Mouse (Mus musculus): ENCODE measurements around the gene Pdhx.

The Pdhx gene

DNA sequence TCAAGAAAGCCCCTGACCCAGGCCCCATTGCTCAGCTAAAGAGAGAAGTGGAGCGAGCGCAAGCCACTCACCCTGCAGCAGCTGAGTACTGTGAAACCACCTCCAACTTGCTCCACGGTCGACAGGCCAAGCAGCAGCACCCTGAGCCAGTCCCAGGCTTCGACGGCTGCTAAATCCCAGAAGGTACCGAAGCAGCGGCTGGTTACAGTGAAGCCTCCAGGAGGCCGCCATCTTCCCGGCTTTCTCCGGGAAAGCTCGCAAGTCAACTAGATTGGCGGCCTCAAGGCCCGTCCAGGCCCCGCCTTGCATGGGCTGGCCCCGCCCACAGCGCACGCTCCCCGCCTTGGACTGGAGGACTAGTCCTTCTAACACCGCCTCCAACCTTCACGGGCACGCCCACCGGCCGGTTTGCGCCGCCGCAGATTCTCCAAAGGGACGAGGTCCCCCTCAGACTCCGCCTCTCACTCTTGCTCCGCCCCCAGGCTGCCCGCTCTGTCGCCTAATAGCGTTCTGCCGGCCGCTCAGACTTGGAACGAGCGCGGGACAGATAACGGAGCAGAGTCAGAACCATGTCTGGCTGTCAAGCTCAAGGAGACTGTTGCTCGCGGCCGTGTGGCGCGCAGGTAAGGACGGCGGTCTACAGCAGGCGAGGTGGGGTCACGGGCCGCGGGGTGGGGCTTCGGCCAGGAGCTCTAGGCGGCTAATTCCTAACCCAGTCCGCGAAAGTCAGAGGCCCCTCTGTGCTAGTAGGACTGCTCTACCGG is at the start of gene Pdhx, which contains the start of gene Apip:
Gene Pdhx, minus strand, starts transcription at position 295 of the 764 bp plus-strand sequence.
Gene Apip, plus strand, starts transcription at position 457 of the 764 bp plus-strand sequence.
- DNase-seq (ENCODE audit: low spot score) = peak; percentile 100

DNA sequence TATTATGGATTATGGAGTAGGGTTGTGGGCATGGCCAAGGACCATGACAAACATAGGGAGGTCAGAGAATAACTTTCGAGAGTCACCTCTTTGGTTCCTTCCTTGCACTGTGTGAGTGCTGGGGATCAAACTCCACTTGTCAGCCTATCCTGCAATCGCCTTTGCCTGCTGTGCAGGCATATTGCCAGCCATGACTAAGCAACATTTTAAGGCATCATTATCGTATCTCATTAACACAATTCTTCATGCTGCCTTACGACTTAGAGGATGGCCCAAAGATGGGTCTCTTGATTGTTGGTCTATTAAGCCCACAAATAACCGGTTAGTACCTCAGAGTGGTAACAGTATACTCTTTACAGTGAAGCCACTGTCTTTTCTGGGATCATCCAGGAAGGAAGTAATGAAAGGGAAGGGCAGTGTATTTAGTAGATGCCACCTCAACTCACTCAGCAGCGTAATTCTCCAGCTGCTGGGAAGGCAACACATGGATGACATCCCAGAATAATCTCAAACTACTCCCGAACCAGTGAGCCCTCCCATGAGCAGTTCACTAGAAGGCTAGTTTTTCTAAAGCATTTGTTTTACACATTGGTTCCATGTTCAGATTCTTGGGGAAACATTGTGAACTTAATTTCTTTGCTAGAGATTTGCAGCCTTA is 46.0 kb upstream of the Pdhx start:
- no peak for DNase-seq (ENCODE audit: low spot score)

DNA sequence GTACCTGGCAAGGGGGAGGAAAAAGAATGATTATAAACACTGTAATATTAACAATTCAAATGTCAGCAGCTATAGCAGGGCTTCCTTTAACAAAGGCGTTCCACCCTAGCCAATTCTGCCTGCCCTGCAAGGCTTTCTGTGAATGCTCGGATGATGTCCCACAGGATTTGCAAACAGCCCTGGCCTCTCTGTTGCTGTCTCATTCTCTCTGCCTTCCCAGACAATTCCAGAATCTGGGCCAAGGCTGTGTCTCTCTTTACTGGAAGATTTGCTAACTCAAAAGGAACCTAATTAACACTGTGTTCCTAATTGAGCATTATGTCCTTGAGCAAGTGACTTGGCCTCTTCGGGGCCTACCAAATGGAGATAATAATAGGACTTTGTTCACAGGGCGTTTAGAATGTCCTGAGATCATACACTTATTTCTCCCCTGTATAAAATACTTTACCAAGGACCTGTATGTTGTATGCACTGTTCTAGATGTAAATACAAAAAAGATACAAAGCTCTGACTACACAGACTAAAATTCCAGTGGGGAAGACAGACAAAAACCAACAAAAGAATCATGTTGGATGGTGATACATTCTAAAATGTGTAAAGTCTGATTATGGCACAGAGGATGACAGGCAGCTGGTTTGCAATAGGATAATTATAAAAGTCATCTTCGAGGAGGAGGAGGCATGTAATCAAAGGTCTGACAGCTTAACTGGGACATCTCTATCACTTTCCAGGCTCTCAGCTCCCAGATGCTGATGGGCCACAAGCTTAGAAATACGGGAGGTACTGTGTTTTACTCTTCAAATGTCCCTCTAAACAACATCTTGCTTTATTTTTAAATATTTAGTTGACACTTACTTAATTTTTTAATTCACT is 45.2 kb upstream of the Pdhx start:
- DNase-seq (ENCODE audit: low spot score) = no peak

DNA sequence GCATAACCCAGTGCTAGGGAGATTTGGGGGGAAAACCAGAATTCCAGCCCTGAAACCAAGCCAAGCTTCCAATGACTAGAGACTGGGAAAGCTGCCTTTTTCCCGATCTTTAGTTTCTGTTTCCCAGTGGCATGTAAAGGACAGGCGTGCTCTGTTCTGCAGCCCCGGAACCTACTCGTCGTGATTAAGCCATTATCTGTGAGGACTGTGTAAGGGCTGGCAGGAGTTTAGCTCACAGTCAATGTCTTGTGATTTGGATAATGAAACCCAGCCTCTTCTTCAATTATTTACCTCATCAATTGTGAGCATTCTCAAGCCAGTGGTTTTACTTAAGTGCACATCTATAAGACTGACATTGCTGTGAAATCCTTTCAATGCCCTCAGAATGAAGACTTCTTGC is 43.9 kb upstream of the Pdhx start:
- DNase-seq (ENCODE audit: low spot score) = no peak

DNA sequence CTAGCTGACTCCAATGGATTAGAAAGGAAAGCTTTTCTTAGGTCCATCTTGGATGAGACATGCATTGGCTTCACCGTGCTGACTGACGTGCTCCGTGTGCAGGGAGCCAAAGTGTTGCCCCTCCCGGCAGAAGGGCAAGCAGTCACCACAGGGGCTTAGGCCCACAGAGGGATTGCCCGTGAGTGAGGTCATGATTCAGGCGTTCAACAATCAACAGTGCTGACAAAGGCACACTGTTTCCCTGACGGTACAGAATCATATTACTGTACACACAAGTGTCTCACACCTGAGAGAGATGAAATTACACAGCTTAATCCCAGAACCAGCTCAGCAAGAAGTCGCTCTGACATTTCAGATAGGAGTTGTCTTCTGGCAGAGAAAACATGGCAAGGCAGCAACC is 38.4 kb upstream of the Pdhx start:
- DNase-seq (ENCODE audit: low spot score) = no peak

DNA sequence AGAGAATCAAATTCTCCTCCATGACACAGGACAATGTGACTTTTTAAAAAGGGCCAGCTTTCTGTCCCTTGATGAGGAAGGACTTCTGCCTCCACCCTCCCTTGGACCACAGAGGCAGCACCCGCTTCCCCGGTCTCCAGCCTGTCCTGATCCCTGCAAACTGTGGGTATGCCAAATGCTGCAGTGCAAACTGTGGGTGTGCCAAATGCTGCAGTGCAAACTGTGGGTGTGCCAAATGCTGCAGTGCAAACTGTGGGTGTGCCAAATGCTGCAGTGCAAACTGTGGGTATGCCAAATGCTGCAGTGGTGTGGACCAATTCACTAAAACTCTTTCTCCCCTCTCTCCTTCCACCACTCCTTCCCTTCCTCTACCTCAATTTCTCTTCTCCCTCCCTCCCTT is 32.9 kb upstream of the Pdhx start:
- DNase-seq (ENCODE audit: low spot score) = no peak

- DNase-seq (ENCODE audit: low spot score) = no peak
Observed at GRCm38 (mm10) chr2:103102595-103102994, 29.3 kb upstream of the Pdhx start.

- no peak for DNase-seq (ENCODE audit: low spot score)
Observed at GRCm38 (mm10) chr2:103089521-103089920, 16.2 kb upstream of the Pdhx start.

DNA sequence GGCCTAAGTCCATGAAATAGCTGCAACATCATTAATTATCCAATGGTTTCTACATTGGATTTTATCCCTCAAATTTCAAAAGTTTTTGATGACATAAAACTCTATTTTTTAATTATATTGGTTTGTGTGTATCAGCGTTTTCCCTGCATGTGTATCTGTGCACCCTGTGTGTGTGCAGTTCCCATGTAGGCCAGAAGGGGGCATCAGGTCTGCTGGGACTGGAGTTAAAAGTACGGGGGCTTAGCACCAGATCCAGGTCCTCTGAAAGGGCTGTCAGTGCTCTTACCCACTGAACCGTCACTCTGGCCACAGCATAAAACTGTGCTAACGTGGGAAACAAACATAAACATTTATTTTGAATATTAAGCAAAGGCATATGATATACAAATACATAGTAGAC is 14.8 kb upstream of the Pdhx start:
- DNase-seq (ENCODE audit: low spot score) = no peak

- no peak for DNase-seq (ENCODE audit: low spot score)
Observed at GRCm38 (mm10) chr2:103086432-103086831, 13.1 kb upstream of the Pdhx start.

GRCm38 (mm10) chr2:103085633-103086032 is 12.3 kb upstream of the Pdhx start:
- no peak for DNase-seq (ENCODE audit: low spot score)

GRCm38 (mm10) chr2:103084451-103084850 is 11.1 kb upstream of the Pdhx start:
- no peak for DNase-seq (ENCODE audit: low spot score)

DNA sequence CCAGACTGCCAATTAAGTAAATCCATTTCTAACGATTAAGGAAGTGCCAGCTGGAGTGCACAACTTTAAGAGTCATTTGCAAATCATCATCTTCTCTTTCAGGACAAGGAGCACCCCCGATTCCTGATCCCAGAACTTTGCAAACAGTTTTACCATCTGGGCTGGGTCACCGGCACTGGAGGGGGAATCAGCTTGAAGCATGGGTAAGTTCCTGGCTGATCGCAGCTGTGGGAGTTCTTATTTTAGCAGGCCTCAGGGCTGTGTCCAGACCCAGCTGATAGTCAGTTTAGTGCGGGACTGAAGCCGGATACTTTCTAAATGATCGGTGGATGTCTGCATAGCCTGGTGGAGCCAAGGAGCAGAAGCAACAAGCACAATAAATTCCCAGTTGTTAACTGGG is 9.5 kb upstream of the Pdhx start:
- no peak for DNase-seq (ENCODE audit: low spot score)

DNA sequence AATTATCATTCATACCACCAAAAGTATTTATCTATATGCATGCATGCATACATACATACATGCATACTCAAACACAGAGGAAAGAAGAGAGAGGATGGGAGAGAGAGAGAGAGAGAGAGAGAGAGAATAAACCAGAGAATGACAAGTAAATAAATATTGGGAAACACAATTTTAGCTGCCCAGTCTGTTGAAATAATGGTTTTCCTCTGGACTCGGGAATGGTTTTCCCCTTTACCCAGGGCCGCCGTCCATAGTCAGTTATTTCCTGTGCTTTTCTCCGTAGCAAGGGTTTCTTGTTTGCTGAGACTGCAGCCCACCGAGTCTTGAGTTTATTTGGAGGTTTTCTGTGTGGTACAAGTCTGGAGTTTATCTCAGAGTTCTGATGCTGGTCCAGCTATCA is 8.4 kb upstream of the Pdhx start:
- no peak for DNase-seq (ENCODE audit: low spot score)

DNA sequence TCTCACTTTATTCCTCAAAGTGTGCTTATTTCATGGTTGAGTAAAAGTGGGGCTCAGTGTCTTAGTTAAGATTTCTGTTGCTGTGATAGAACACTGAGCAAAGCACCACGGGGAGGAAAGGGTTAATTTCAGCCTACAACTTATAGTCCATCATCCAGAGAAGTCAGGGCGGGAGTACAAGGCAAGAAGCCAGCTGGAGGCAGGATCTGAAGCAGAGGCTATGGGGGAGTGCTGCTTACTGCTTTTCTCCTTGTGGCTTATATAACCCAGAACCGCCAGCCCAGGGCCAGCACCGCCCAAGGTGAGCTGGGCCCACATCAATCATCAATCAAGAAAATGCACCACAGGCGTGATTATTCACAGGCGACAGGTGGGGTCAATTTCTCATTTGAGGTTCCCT is 7.8 kb upstream of the Pdhx start:
- DNase-seq (ENCODE audit: low spot score) = no peak

GRCm38 (mm10) chr2:103070586-103070985 is 2.7 kb downstream of the Pdhx start:
- no peak for DNase-seq (ENCODE audit: low spot score)

DNA sequence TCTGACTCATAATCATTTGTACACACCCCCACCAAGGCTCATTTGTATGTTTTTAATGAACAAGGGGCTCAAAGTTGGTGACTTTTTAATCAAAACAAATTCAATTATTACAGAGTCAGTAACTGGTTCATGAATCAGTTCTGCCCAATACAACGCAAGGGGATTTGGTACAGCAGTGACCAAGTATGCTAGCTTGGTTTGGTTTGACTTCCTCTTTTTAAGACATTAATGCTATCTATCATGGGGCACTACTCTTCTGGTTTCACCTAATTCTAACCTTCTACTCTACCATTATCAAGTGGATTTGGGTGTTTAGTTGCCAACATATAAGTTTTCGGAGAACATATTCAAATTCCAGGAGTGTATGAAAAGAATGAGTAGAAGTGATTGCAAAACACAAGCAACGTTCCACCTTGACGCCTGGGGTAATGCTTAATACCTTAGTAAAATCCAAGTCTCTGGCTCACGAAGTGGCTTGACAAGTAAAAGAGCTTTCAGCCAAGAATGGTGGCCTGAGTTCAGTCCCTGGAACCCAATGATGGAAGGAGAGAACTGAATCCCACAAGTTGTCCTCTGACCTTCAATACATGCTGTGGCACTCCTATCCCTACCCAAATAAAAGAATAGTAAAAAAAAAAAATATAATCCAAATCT is 3.4 kb downstream of the Pdhx start:
- no peak for DNase-seq (ENCODE audit: low spot score)

DNA sequence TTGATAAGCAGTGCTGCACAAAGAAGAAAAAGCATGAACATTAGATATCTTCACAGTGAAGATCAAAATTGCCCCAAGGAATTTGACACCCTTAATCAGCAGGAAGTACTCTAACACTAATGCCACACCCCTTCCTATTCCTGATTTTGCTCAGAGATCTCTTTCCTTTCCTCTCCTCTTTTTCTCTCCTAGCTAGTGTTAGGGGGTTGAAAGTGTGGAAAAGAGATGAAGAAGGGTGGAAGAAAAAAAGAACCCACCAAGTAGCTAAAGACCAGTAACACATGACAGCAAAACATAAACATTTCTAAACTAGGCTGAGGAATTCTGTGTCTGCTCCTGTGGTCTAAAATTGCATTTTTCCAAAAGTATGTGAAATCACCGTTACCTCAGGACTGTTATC is 4.7 kb downstream of the Pdhx start:
- no peak for DNase-seq (ENCODE audit: low spot score)

DNA sequence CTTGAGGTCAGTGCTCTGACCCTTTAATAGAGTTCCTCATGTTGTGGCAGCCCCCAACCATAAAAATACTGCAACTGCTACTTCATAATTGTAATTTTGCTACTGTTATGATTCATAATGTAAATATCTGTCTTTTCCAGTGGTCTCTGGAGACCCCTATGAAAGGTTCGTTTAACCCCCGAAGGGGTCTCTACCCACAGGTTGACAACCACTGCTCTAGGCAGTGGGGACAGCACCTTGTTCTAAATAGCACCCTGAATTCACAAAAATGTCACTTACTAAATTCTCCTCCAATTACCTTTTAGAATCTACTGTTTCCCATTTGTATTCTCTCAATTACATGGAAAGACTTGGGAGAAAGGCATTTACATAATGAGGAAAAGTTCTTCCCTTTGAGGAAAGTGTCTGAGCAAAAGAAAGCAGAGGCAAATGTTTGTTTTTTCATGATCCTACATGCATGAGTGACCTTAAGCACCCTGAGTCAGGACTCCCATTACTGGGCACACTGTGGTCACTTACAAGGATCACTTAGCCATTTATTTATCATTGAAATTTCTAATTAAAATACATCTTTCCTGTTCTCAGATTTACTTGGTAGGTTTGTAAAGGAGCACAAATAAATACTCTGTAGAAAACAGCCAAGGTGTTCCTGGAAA is 5.6 kb downstream of the Pdhx start:
- DNase-seq (ENCODE audit: low spot score) = no peak

DNA sequence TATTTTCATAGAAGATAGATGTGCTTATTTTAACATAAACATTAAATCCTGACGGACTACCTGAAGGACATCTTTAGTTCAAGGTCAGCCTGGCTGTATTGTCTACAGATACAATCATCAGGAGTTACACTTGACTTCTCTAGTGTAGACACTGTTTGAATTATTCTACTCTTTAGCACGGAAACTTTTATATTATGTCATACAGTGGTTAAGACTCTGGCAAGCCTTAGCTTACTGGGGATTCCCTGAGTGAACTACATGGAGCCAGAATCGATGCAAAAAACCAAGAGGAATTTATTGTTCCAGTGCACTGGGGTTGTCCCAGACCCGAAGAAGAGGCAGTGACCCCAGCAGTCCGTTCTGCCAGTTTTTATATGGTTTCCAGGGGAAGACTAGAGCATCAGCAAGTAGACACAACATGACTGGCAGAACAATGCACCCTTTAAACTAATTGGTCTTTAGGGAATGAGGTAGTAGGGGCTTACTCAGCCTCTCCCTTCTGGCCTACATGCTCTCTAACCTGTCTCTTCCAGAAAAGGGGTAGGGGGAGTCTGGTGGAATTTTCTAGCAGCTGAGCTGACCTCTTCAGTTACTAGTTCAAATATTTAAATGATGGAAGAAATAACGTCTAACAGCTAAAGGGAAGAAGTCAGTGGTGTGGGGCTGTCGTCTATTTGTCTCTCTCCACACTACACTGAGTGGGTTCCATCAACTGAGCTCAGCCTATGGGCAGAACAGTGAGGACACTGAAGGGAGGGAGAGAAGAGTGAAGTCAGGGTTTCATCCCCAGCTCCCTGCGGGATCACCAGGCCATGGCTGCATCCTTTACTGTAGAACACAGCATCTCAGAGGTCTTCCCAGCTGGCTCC is 6.4 kb downstream of the Pdhx start:
- DNase-seq (ENCODE audit: low spot score) = no peak

DNA sequence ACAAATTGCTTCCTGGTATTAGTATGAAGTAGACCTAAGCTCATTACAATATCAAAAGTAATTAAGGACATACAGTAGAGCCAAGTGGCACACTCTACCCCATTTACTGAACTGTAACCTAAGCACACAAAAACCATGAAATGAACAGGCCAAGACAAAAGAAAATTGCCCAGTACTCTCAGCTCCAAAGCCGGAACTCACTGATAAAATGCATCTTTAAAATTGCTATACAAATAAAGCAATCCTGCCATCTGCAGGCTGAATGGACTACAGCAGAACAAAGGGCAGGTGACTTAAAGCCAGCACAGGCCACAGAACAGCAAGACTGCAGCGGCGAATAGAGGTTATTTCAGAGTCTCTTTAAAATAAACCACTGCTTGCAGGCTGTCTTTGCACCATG is 10.4 kb downstream of the Pdhx start:
- peak; percentile 54 for DNase-seq (ENCODE audit: low spot score)

All from testis, postnatal 10 days (tissue).